Comparison of ENCODE assay signal across 8 mouse cellular contexts in the genomic region with DNA sequence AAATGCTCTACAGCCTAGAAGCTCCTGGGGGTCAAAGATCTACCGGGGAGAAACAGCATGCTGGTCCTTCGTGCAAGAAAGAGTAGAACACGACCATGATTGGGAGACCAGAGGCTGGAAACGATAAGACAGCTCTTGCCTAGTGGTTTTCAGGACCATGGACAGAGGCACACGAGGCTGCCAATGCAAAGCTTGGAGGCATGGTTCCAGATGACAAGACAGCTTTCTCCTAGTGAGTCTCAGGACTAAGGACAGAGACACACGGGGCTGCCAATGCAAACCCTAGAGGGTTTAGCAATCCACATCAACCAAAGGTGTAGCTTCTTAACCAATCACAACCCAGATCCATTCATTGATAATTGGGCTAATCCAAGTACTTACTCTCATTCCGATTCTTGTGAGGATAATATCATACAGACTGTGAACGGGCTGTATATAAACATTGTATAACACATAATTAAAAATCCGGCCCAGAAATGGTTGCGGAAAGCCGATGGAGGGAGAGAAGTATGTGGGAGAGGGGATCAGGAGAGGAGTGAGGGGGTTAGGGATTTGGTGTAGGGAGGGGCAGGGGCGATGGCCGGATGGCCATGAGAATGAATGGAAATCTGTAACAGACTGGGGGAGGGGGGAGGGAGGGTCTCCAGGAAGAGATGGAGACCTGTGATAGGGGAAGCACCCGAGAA.
DNase-seq lines count a peak whose midpoint lies in the region; ATAC-seq and TF ChIP-seq lines count a peak whose summit lies in the region.

No protein-coding gene starts in this region.

- TF ChIP-seq POLR2A in heart, adult 2 months (IDR thresholded peaks at IDR 0.05; ENCODE audit: insufficient read depth, low read depth, low read length): no peak
- no peak for TF ChIP-seq POLR2A in myocyte (IDR thresholded peaks at IDR 0.05; ENCODE audit: insufficient read length, low read depth)

- no peaks in the 10 kb centered on the region for H3K36me3 ChIP-seq in midbrain, embryonic 14.5 days (ENCODE audit: control insufficient read depth, insufficient read depth, low read length)
- H3K36me3 ChIP-seq in midbrain, embryonic 13.5 days: no peaks in the 10 kb centered on the region
- no peaks in the 10 kb centered on the region for H3K36me3 ChIP-seq in heart, adult 2 months (ENCODE audit: control insufficient read depth, insufficient read depth, low read length)
- H3K36me3 ChIP-seq in myocyte (ENCODE audit: control insufficient read depth, insufficient read depth): no peaks in the 10 kb centered on the region

- H3ac ChIP-seq in myocyte (ENCODE audit: control insufficient read depth, insufficient read length): no peak overlapping the region

- H3K27ac ChIP-seq in midbrain, embryonic 14.5 days (replicated peaks; ENCODE audit: low read depth, low read length): no peak overlapping the region
- H3K27ac ChIP-seq in midbrain, embryonic 13.5 days: no peak overlapping the region
- H3K27ac ChIP-seq in heart, adult 2 months: no peak overlapping the region

- no peaks in the 10 kb centered on the region for H3K79me2 ChIP-seq in heart, adult 2 months (replicated peaks; ENCODE audit: control insufficient read depth, insufficient read depth, low read length)
- no peaks in the 10 kb centered on the region for H3K79me2 ChIP-seq in myocyte (ENCODE audit: control insufficient read depth, insufficient read depth)

- H3K4me3 ChIP-seq in midbrain, embryonic 14.5 days (replicated peaks; ENCODE audit: low read depth, low read length): no peak overlapping the region
- no peak overlapping the region for H3K4me3 ChIP-seq in midbrain, embryonic 13.5 days (replicated peaks)
- no peak overlapping the region for H3K4me3 ChIP-seq in heart, adult 2 months
- no peak overlapping the region for H3K4me3 ChIP-seq in myocyte

- no peaks in the 10 kb centered on the region for H3K4me1 ChIP-seq in midbrain, embryonic 14.5 days (ENCODE audit: control insufficient read depth, insufficient read depth, low read length)
- H3K4me1 ChIP-seq in midbrain, embryonic 13.5 days (replicated peaks): no peaks in the 10 kb centered on the region
- no peaks in the 10 kb centered on the region for H3K4me1 ChIP-seq in heart, adult 2 months (ENCODE audit: control insufficient read depth, insufficient read depth, low read length)

- H3K9ac ChIP-seq in midbrain, embryonic 14.5 days (replicated peaks; ENCODE audit: low read length): no peak overlapping the region
- no peak overlapping the region for H3K9ac ChIP-seq in midbrain, embryonic 13.5 days (replicated peaks)
- no peak overlapping the region for H3K9ac ChIP-seq in heart, adult 2 months (ENCODE audit: low read depth, low read length)

- ATAC-seq in midbrain, embryonic 14.5 days (ENCODE audit: low FRiP score, low TSS enrichment): no peak
- no peak for ATAC-seq in midbrain, embryonic 13.5 days

- 53% methylated on average over 14 of the region's 14 CpGs for WGBS in midbrain, embryonic 14.5 days
- 54% methylated on average over 14 of the region's 14 CpGs for WGBS in midbrain, embryonic 13.5 days
- WGBS in heart, adult 2 months: 48% methylated on average over 14 of the region's 14 CpGs

- H3K9me3 ChIP-seq in midbrain, embryonic 14.5 days (ENCODE audit: control insufficient read depth, low read length): no peaks in the 10 kb centered on the region
- no peaks in the 10 kb centered on the region for H3K9me3 ChIP-seq in midbrain, embryonic 13.5 days

- TF ChIP-seq EP300 in heart, adult 2 months (IDR thresholded peaks at IDR 0.05; ENCODE audit: insufficient read depth, low read depth, low read length): no peak

- DNase-seq in midbrain, embryonic 14.5 days: peak; percentile 74
- peak; percentile 18 for DNase-seq in adrenal gland, adult 8-10 months
- DNase-seq in heart, adult 2 months: peak; percentile 20 to 22
- DNase-seq in kidney, postnatal 14 days: peak; percentile 70
- DNase-seq in left cerebral cortex, adult 11 months (ENCODE audit: low spot score): no peak
- DNase-seq in left cerebral cortex, adult 9 months (ENCODE audit: low spot score in 2 of 2): no peak

- TF ChIP-seq CTCF in heart, adult 2 months (IDR thresholded peaks at IDR 0.05): no peak

- H3K4me2 ChIP-seq in midbrain, embryonic 14.5 days (ENCODE audit: low read length): no peak overlapping the region
- H3K4me2 ChIP-seq in midbrain, embryonic 13.5 days (replicated peaks): no peak overlapping the region
- no peak overlapping the region for H3K4me2 ChIP-seq in myocyte (ENCODE audit: low read depth)

- intact Hi-C loops in heart, adult 2 months (cut with DNase I): no loop called here

- H3K27me3 ChIP-seq in midbrain, embryonic 14.5 days (ENCODE audit: control insufficient read depth, insufficient read depth, low read length): no peaks in the 10 kb centered on the region
- H3K27me3 ChIP-seq in midbrain, embryonic 13.5 days: no peaks in the 10 kb centered on the region
- H3K27me3 ChIP-seq in heart, adult 2 months (ENCODE audit: control insufficient read depth, insufficient read depth, low read length): no peaks in the 10 kb centered on the region
- H3K27me3 ChIP-seq in myocyte (ENCODE audit: control insufficient read depth, insufficient read depth, insufficient read length): no peaks in the 10 kb centered on the region

TF ChIP-seq in myocyte, 11 proteins besides CTCF, POLR2A, EP300 and RAD21:
- TF ChIP-seq E2F4 (IDR thresholded peaks at IDR 0.05; ENCODE audit: insufficient read depth) (no peak), MAX (IDR thresholded peaks at IDR 0.05; ENCODE audit: low read depth) (peak; percentile 29), TCF3 (IDR thresholded peaks at IDR 0.05; ENCODE audit: insufficient read length, low read depth) (no peak), POLR2AphosphoS2 (IDR thresholded peaks at IDR 0.05; ENCODE audit: insufficient read length, low read depth) (no peak), USF1 (IDR thresholded peaks at IDR 0.05; ENCODE audit: low read depth) (no peak), MYOD1 (IDR thresholded peaks at IDR 0.05; ENCODE audit: control insufficient read depth in 1 of 3, insufficient read length in 2 of 3, low read depth in 2 of 3) (no peak), TCF12 (IDR thresholded peaks at IDR 0.05; ENCODE audit: insufficient read depth, poor library complexity, severe bottlenecking) (no peak), REST (IDR thresholded peaks at IDR 0.05; ENCODE audit: insufficient read depth, insufficient read length) (peak; percentile 100), MYOG (IDR thresholded peaks at IDR 0.05; ENCODE audit: control insufficient read depth in 1 of 3, insufficient read depth in 1 of 3, insufficient read length in 2 of 3, low read depth in 2 of 3) (no peak), SRF (IDR thresholded peaks at IDR 0.05; ENCODE audit: control insufficient read depth, insufficient read length, low read depth) (no peak)

Comparison
In these comparisons a context has a peak if more than half of its experiments do, and no peak if none do; other contexts are left out.
1. DNase-seq: peak in midbrain, embryonic 14.5 days (single experiment), adrenal gland, adult 8-10 months (single experiment), heart, adult 2 months (2 of 2) and kidney, postnatal 14 days (single experiment); none in left cerebral cortex, adult 11 months (single experiment) and left cerebral cortex, adult 9 months (0 of 2).